Mouse (Mus musculus) cerebellum, adult (tissue): ENCODE data around the gene Saa3.
A peak's percentile ranks its signal among the peaks of the same experiment; 100 is the strongest.
"Not testable (repeated sequence)": the region's sequence is repeated elsewhere in the genome, so short reads cannot be mapped to it uniquely, and the experiment has no call there.

Experiments used
- ATAC-seq: cut with Nextera tagmentation; 2 replicates; pipeline ENCODE4 v1.9.2; 2017; ENCODE audit warnings: mild to moderate bottlenecking, moderate library complexity, mixed read lengths; ENCODE audit not compliant: insufficient number of reproducible peaks, low FRiP score, low TSS enrichment

Gene Saa3

DNA sequence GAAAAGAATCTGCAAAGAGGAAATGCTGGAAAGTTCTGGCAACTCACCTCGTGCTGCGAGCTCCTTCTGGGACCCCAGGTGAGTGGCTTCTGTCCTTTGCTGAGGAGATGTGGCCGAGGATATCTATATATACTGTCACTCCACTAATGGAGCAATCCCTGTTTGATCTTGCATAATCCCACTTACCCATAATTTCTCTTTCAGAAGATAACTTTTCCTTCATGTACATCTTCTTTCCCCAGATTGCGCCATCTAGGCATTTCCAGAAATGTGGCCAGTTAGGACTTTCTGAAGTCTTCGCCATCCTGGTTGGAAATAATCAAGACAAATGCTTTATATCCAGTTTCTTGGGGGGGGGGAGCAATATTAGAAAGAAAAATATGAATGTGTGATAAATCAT lies at the start of gene Saa3:
TSS of gene Saa3 (minus strand) at position 101 of the 400 bp plus-strand sequence.
- ATAC-seq: no peak

- no peak for ATAC-seq
These were observed 49.2 kb upstream of the Saa3 start for GRCm38 (mm10) chr7:46764672-46765071.

DNA sequence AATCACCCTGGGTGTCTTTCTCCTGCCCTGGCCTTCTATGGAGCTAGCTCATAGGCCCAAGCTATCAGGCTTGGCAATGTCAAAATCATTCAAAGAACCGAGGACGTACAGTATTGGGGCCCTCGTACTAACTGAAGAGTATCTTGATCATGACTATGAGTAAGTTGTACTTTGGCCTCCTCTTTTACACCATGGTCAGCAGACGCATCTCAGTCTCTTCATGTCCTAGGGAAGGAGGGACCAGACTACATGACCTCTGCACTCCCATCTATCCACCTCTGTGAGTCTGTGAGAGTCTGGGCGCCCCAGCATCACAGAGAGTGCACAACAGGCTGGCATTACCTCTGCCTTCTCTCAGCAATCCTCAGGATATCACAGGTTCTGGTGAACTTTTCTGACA lies 47.1 kb upstream of the Saa3 start:
- no peak for ATAC-seq

GRCm38 (mm10) chr7:46761049-46761795 lies 45.7 kb upstream of the Saa3 start:
- no peak for ATAC-seq

DNA sequence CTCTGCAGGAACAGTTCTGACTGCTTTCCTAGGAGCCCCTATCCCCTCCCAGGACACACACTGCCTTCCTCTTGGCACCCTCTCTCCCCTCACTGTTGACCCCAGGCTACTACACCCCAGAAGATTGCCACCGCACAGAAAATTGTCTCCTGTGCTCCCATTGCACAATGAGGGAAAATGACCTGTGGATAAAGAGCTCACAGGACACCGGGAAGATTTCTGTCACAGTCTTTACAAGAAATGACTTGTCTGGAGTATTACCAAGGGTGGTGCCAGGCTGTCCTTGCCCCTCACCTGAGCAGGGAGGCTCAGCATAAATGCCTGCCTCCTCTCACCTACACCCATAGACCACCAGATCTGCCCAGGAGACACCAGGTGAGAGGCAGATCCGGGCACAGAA lies 36.0 kb upstream of the Saa3 start, which contains the start of gene Saa2:
TSS of gene Saa2 (plus strand) at position 301 of the 400 bp plus-strand sequence.
- ATAC-seq: no peak

GRCm38 (mm10) chr7:46748459-46748858 lies 33.0 kb upstream of the Saa3 start:
- ATAC-seq: no peak

- no peak for ATAC-seq
These were observed 30.9 kb upstream of the Saa3 start for GRCm38 (mm10) chr7:46746381-46746780.

DNA sequence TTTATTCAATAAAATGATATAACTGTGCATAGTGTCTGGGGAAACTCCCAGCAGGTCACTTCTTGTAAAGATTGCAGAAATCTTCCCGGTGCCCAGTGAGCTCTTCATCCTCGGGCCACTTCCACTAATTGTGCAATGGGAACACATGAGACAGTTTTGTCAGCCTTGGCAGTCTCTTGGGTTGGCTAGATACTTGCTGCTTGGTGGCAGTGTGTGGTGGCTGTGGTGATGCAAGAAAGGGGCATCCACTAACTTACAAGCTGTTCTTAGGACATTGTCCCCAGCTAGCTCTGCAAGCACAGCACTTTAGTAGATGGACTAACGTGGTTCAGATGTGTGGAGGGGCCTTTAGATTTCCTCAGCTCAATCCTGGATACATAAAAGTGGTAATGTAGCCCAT lies 30.3 kb upstream of the Saa3 start:
- no peak for ATAC-seq

- not testable (repeated sequence) for ATAC-seq
These were observed 27.4 kb upstream of the Saa3 start, which contains the start of gene Saa1 for GRCm38 (mm10) chr7:46742880-46743279. Saa1 (minus strand) TSS chr7:46742980.

- not testable (repeated sequence) for ATAC-seq
These were observed 24.5 kb upstream of the Saa3 start for GRCm38 (mm10) chr7:46740041-46740440.

GRCm38 (mm10) chr7:46738561-46739460 lies 23.3 kb upstream of the Saa3 start:
- ATAC-seq: no peak

DNA sequence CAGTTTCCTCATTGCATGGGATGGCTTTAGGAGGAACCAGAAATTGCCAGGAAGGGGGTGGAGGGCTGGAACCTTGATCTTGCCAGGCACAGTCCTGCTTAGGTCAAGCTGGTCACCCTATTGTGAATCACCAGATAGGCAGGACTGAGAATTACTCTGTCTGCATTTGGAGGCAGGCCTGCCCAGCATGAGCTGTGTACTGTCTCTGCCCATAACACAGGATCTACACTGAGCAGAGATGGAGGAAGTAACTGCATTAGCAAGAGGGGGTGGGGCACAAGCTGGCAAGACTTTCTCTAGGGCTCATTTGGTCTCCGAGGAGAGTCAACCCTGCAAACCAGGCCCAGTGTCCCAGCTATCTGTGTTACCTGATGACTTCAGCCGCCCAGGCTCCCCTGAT lies 19.5 kb upstream of the Saa3 start:
- no peak for ATAC-seq

DNA sequence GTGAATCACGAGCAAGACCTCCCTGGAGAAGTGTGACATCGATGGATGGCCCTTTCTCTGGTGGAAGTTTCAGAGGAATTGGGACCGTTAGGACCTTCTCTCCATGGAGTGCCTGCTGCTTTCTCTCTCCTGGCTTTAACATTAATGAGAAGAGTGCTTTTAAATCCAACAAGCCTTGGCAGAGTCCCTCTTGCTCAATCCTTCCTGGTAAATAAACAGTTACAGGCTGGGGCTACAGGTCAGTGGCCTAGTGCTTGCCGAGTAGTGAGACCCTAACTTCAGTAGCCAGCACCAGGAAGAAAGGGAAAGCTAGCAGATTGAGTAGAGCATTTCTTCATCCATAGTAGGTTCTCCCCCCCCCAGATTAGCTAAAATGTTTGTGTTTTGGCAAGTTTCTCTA lies 17.0 kb upstream of the Saa3 start, which contains the start of gene Saa4:
TSS of gene Saa4 (minus strand) at position 146 of the 400 bp plus-strand sequence.
- no peak for ATAC-seq

DNA sequence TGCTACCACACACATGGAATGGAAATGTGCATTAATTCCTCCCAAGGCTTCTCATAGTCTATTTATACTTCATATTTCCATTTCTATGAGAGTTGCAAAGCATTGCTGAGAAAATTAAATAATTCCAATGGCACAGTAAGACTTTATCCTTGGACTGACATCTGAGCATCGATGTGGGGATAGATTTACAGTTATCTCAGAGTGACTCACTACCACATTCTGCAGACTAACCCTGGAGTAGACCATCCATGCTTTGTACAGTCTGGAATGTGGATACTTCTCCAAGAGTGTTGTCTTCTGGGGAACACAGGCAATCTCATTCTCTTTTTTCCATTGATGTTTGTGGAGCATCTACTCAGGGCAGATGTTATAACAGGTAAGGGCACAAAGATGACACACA lies 12.1 kb upstream of the Saa3 start:
- no peak for ATAC-seq

- ATAC-seq: no peak
These were observed 8.9 kb upstream of the Saa3 start for GRCm38 (mm10) chr7:46724396-46724795.

DNA sequence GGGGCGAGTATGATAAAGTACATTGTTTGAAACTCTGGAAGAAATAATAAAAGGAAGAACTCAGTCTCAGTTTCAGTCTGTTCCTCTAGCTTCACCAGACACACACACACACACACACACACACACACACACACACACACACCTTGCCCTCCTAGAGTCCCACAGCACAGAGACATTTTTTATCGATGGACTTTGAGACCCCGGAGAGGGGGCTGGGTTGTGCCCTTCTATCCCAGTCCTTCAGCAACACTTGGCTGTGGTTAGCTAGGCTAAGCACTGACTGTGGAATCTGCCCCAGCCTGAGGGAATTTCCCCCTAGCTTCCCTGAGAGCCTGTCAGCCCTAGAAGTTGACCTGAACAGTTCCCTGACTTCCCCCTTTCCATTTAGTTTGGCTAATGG lies 8.3 kb upstream of the Saa3 start:
- no peak for ATAC-seq

- ATAC-seq: no peak
These were observed 7.9 kb upstream of the Saa3 start for GRCm38 (mm10) chr7:46723354-46723753.

DNA sequence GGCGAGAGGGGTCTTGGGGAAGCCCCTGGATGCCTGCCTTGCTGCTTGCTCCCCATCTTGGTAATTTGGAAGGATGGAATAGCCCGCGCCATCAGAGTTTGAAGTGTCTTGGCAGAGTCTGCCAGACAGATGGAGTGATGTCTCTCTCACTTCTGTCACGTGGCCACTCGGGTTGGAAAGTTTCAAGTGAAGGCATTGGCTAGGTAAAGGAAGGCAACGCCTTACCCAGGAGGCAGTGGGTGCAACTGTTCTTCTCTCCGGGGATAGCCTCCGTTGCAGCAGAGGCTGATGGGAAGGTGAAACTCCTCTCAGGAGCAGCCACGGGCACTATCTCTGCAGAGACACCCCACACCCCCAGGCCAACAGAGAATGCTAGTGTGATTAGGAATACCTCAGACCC lies 5.0 kb upstream of the Saa3 start:
- no peak for ATAC-seq

DNA sequence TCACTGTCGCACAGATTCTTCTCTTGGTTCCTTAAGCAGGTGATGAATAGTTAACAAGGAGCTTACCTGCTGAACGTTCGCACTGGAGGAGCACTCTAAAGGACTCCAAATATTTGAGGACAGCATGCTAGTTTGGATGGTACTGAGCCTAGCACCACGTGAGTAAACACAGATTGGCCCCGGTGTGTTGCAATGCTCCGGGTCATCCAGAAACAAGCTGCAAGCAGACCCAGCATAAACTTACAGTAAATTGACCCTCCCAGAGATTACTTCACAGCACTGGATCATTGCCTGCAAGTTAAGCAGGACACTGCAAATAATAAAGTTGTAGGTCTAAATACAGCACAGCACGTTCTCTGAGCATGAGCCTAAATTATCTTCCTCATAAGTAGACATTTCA lies 4.0 kb upstream of the Saa3 start:
- ATAC-seq: no peak

DNA sequence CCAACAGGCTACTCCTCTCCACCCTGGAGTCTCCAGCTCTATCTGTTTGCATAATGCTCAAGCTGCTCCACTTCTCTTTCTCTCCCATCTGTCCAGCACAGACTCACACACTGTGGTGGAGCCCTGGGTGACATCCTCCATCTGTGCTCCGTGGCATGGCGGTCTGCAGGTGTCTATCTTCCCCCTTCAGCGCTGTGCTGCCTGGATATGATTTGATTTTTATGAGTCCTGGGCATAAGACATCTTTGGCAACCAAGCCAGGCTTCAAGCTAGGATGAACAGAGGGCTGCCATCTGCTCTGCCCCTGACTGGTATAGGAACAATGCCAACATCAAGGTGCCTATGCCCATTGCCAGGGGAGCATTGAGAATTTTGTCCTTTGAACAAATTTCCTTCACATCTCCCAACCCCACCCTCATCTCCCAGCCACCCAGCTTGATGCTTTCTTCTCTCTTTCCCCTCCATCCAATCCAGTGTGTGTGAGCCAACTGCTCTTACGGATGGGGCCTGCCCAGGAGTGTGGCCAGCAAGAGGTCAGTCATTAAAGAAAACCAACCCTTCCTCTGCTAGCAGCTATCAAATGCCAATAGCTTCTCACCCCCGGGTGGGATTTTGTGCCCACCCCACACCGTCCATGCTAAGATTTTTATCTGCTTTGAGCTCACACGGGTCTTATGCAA lies 3.2 kb upstream of the Saa3 start:
- peak; percentile 91 for ATAC-seq

GRCm38 (mm10) chr7:46716897-46717296 lies 1.4 kb upstream of the Saa3 start:
- no peak for ATAC-seq
